Mouse (Mus musculus) forebrain, embryonic 14.5 days (tissue): ENCODE measurements around the gene Csmd2. TPM values are rescaled to one million over a fixed set of nuclear protein-coding genes. Genes with fewer than 3 reads are reported as not detected.

Experiments used
- ATAC-seq: fragments of 200-750 bp; cut with Nextera tagmentation; 2 replicates; pipeline ENCODE4 v1.8.0; 2017; ENCODE audit warnings: mild to moderate bottlenecking, moderate library complexity
- DNase-seq: peaks from one replicate; pipeline ENCODE4 v3.0.0-alpha.2; 2015; ENCODE audit warnings: low spot score
- H3K27ac ChIP-seq: fragments of 300-500 bp; sonication (generic); 2 replicates; pipeline ENCODE4 v1.5.1; 2014; ENCODE audit warnings: low read depth, mild to moderate bottlenecking, control low read depth, low read length, moderate library complexity
- H3K27me3 ChIP-seq: fragments of 300-500 bp; sonication (generic); replicated peaks from 2 replicates; pipeline ENCODE4 v1.6.1; 2014; ENCODE audit warnings: low read length, control low read depth, mixed read lengths; ENCODE audit not compliant: control insufficient read depth, insufficient read depth
- H3K36me3 ChIP-seq: fragments of 300-500 bp; sonication (generic); 2 replicates; pipeline ENCODE4 v1.6.1; 2014; ENCODE audit warnings: low read length, control low read depth; ENCODE audit not compliant: control insufficient read depth, insufficient read depth
- H3K4me1 ChIP-seq: fragments of 300-500 bp; sonication (generic); 2 replicates; pipeline ENCODE4 v1.6.1; 2014; ENCODE audit warnings: antibody characterized with exemption, low read length, control low read depth; ENCODE audit not compliant: control insufficient read depth, insufficient read depth
- H3K4me2 ChIP-seq: fragments of 300-500 bp; sonication (generic); 2 replicates; pipeline ENCODE4 v1.6.1; 2014; ENCODE audit warnings: mild to moderate bottlenecking, control low read depth, low read length
- H3K4me3 ChIP-seq: fragments of 300-500 bp; sonication (generic); 2 replicates; pipeline ENCODE4 v1.5.1; 2014; ENCODE audit warnings: low read depth, low read length, control low read depth
- H3K9ac ChIP-seq: fragments of 300-500 bp; sonication (generic); 2 replicates; pipeline ENCODE4 v1.6.1; 2014; ENCODE audit warnings: mild to moderate bottlenecking, low read length, control low read depth, moderate library complexity
- H3K9me3 ChIP-seq: fragments of 300-500 bp; sonication (generic); replicated peaks from 2 replicates; pipeline ENCODE4 v1.6.1; 2016; ENCODE audit warnings: low read length, control low read depth, mixed read lengths; ENCODE audit not compliant: control insufficient read depth
- WGBS: fragments of 180-500 bp; shearing (Covaris S2); extraction: QIAGEN DNeasy Blood & Tissue Kit; methylation state at CpG from one replicate; pipeline ENCODE4 v1.1.7; 2014; 5-methylcytosine and 5-hydroxymethylcytosine counted together
- polyA plus RNA-seq: library from polyadenylated mRNA; unstranded; fragments of >200 nt; fragmentation: Nextera tagmentation; extraction: Ambion mirVana; gene quantifications from 2 replicates; pipeline ENCODE4 v1.2.1, GENCODE M21; 2014

The Csmd2 gene
- polyA plus RNA-seq, 1 experiment from 2014 or later = 3.2 TPM

DNA sequence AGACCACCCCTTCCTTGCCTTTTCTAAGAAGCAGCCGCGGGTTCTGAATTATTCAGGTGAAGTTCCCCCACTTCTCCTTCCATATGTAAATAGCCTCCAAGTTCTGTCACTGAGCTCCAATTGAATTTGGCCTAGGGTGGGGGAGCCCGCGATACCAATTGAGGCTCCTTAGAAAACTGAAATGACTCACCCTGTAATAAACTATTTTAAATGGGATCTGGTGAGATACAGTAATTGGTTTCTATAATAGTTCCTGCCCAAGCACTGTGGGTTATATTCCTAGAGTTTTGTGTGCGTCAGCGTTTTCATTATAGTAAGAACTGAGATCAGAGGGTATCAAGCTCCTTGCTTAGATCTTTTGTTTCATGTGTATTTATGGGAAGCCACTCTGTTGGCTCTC is 287.9 kb downstream of the Csmd2 start:
- no peak for ATAC-seq
- H3K36me3 ChIP-seq = no peaks in the 10 kb centered on the region
- H3K27me3 ChIP-seq = no peaks in the 10 kb centered on the region
- H3K4me1 ChIP-seq = no peaks in the 10 kb centered on the region
- H3K4me3 ChIP-seq = no peak overlapping the region
- no peak overlapping the region for H3K9ac ChIP-seq
- WGBS = 53% methylated on average over 6 of the region's 6 CpGs
- no peaks in the 10 kb centered on the region for H3K9me3 ChIP-seq
- H3K27ac ChIP-seq = no peak overlapping the region
- H3K4me2 ChIP-seq = no peak overlapping the region
- no peak for DNase-seq

DNA sequence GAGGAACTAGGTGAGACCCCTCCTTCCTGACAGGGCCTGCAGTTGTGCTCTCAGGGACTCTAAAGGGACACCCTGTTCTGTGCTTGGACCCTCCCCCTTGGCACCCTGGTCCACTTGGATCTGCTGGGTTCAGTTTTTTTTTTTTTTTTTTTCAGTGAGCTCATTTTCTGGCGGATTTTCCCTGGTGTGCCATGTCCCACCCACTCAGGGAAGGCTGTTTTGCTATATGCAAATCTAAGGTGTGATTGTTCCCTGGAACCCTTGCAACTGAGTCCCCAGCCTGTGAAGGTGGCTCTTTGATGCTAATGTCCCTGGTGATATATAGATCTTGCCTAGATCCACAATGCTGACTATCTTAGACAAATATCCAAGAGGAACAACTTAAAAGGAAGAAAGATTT is 297.4 kb downstream of the Csmd2 start:
- H3K9me3 ChIP-seq = no peaks in the 10 kb centered on the region
- no peak overlapping the region for H3K4me2 ChIP-seq
- ATAC-seq (no peak), DNase-seq (no peak)
- H3K4me3 ChIP-seq = no peak overlapping the region
- no peaks in the 10 kb centered on the region for H3K27me3 ChIP-seq
- WGBS = 55% methylated on average over 1 of the region's 1 CpGs
- 0 out of 2 replicates have a peak, but pooled peaks cover 3% of the 10 kb centered on the region for H3K4me1 ChIP-seq
- no peaks in the 10 kb centered on the region for H3K36me3 ChIP-seq
- no peak overlapping the region for H3K9ac ChIP-seq
- H3K27ac ChIP-seq = no peak overlapping the region

DNA sequence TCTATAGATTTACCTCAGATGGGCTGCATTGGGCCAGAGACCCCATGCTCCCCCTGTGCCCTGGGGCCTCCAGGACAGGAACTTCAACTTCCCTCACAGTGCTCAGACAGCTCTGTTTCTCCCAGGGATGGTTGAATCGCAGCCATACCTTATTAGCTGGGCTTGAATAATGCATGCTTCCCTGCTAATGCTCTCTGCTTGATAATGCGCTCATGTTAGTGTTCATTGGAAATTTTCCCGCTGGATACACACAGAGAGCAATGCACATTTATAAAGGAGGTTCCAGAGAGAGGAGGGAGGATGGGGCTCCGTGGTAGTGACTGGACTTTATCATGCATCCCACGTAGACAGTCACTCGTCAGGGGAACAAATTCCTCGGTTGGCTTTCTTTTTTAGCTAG is 300.4 kb downstream of the Csmd2 start:
- Histone ChIP-seq H3K9me3 (no peaks in the 10 kb centered on the region), H3K9ac (no peak overlapping the region), H3K36me3 (no peaks in the 10 kb centered on the region), H3K27me3 (no peaks in the 10 kb centered on the region), H3K27ac (0 out of 2 replicates have a peak overlapping the region, but pooled peaks have one; percentile 4), H3K4me1 (0 out of 2 replicates have a peak, but pooled peaks cover 3% of the 10 kb centered on the region), H3K4me3 (no peak overlapping the region), H3K4me2 (no peak overlapping the region)
- WGBS = 31% methylated on average over 7 of the region's 7 CpGs
- ATAC-seq (peak; percentile 66; the same call in 1 of the 2 replicates), DNase-seq (peak; percentile 82)

DNA sequence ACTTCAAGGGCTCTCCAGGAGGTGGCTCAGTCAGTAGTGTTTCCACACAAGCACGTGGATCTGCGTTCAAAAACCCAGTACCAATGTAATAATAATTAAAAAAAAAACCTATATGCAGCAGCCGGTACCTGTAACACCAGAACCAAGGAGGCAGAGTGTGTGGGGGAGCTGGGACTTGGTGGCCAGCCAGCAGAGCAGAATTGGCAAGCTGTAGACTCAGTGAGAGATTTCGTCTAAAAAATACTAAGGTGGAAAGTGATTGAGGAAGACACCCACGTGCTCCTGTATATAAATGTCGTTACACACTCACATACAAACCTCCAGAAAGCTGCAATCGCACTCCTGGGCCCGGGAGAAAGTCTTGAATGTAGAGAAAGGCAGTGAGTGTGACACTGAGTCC is 316.4 kb downstream of the Csmd2 start:
- H3K4me1 ChIP-seq = no peaks in the 10 kb centered on the region
- H3K4me3 ChIP-seq = no peak overlapping the region

DNA sequence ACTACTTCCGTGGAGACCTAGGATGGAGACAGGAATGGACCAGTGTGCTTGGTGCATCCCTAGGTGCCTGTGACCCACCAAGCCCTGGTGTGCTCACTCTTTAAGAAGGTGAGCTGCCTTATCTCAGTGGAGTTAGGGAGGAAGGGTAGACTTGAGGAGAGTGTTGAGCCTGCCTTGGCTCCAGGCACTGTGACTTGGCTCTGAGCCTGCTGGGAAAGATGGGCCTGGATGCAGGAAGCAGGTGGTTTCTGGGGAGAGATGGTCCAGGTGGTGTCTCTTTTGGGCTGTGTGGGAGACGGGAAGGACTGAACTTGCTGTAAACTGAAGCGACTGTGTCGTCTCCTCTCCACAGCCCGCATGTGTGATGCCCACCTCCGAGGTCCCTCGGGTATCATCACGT is 318.4 kb downstream of the Csmd2 start:
- no peaks in the 10 kb centered on the region for H3K4me1 ChIP-seq
- no peak overlapping the region for H3K27ac ChIP-seq
- H3K9me3 ChIP-seq = no peaks in the 10 kb centered on the region
- ATAC-seq (no peak), DNase-seq (no peak)
- whole genome bisulfite sequencing = 95% methylated on average over 8 of the region's 8 CpGs
- H3K36me3 ChIP-seq = no peaks in the 10 kb centered on the region
- H3K4me2 ChIP-seq = no peak overlapping the region
- no peak overlapping the region for H3K9ac ChIP-seq
- no peak overlapping the region for H3K4me3 ChIP-seq
- H3K27me3 ChIP-seq = no peaks in the 10 kb centered on the region

More for the DNA sequence above, 316.4 kb downstream of the Csmd2 start:
- Histone ChIP-seq H3K36me3 (no peaks in the 10 kb centered on the region), H3K27ac (no peak overlapping the region), H3K9ac (no peak overlapping the region), H3K9me3 (no peaks in the 10 kb centered on the region), H3K27me3 (no peaks in the 10 kb centered on the region), H3K4me2 (no peak overlapping the region)
- DNase-seq (no peak), ATAC-seq (no peak)
- 80% methylated on average over 8 of the region's 8 CpGs for WGBS

DNA sequence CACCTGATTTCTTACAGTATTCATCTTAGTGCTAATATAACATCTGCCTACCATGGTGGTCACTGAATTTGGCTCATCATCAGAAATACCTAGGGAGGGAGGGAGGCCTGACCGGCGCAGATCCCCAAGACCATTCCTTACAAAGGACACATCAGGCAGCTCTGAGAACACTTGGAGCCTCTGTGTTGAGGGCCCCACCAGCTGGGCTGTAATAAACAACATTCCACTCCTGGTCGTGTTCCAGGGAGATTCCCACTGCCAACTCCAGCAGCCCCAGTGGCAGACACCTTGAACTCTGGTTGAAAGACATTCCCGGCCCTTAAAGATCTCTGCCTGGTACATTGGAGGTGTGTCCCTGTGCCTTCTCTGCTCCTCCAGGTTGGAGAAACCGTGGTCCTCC is 327.7 kb downstream of the Csmd2 start:
- WGBS = 76% methylated on average over 5 of the region's 5 CpGs
- DNase-seq (no peak), ATAC-seq (no peak)

DNA sequence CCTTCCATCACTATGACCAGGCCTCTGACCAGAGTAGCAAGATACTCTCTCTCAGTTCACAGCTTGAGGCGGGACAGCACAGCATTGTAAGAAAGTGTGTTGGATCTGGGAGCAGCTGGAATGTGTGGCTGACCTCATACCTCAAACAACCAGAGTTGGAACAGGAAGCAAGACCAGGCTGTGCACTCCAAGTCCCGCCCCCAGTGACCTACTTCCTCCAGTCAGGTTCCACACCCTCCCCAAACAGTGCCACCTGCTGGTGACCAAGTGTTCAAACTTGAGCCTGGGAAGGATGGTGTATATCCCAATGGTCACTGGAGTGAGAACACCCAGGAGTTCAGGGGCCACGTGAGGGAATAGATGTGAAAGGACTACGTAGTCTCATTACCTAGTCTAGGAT is 330.3 kb downstream of the Csmd2 start:
- Histone ChIP-seq H3K27ac (no peak overlapping the region), H3K27me3 (no peaks in the 10 kb centered on the region), H3K4me1 (no peaks in the 10 kb centered on the region), H3K9ac (no peak overlapping the region), H3K4me3 (no peak overlapping the region), H3K36me3 (no peaks in the 10 kb centered on the region; the same call in 1 of the 2 replicates), H3K4me2 (no peak overlapping the region), H3K9me3 (no peaks in the 10 kb centered on the region)
- WGBS = 87% methylated on average over 4 of the region's 4 CpGs
- ATAC-seq (no peak), DNase-seq (no peak)

More for the DNA sequence above, 327.7 kb downstream of the Csmd2 start:
- Histone ChIP-seq H3K4me1 (no peaks in the 10 kb centered on the region), H3K9me3 (no peaks in the 10 kb centered on the region), H3K4me2 (no peak overlapping the region), H3K9ac (no peak overlapping the region), H3K27ac (no peak overlapping the region), H3K4me3 (no peak overlapping the region), H3K36me3 (no peaks in the 10 kb centered on the region), H3K27me3 (no peaks in the 10 kb centered on the region)

DNA sequence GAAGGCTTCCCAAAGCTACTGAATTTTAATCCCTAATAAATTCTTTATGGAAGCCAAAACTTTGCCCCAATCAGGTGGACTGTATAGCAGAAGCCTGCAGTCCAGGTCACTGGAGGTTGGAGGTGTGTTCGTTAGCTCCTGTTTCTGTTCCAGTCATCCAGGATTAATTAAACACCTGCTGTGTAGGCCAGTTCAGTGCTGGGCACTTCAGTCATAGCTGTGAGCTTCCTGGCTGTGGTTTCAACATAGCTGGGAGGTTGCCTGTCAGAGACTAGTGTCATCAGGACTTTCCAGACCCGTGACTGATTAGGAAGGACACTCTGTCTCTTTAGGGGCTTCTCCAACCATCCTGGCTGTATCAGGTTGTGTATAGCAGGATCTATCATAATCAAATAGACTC is 337.9 kb downstream of the Csmd2 start:
- ATAC-seq (no peak), DNase-seq (no peak)
- H3K27ac ChIP-seq = no peak overlapping the region
- no peaks in the 10 kb centered on the region for H3K27me3 ChIP-seq
- H3K9me3 ChIP-seq = no peaks in the 10 kb centered on the region
- no peak overlapping the region for H3K9ac ChIP-seq
- whole genome bisulfite sequencing = 36% methylated on average over 2 of the region's 2 CpGs
- no peaks in the 10 kb centered on the region for H3K4me1 ChIP-seq
- H3K36me3 ChIP-seq = no peaks in the 10 kb centered on the region; the same call in 1 of the 2 replicates
- no peak overlapping the region for H3K4me2 ChIP-seq
- no peak overlapping the region for H3K4me3 ChIP-seq

DNA sequence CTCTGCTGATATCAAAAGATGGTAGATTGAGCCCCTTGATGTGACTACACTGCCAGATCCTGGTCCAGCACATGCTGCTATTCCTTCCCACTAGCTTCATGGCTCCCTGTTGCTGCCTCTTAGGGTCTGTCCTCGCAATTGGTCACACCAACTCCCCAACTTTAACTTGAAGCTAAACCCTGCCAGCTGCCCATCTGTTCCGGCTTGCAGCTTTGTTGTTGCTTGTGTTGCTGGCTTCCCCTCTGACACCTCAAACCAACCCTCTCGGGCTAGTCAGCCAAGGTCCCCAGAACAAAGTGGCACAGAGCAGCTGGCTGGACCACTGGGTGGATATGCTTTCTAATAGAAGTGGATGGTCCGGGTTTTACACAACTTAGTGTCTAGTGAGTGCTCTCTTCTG is 339.1 kb downstream of the Csmd2 start:
- Histone ChIP-seq H3K27ac (no peak overlapping the region), H3K9ac (no peak overlapping the region), H3K27me3 (no peaks in the 10 kb centered on the region), H3K4me2 (no peak overlapping the region), H3K4me3 (no peak overlapping the region), H3K36me3 (no peaks in the 10 kb centered on the region; the same call in 1 of the 2 replicates), H3K4me1 (no peaks in the 10 kb centered on the region), H3K9me3 (no peaks in the 10 kb centered on the region)
- ATAC-seq = no peak
- 82% methylated on average over 4 of the region's 4 CpGs for WGBS
- DNase-seq = no peak
